Mouse (Mus musculus): ENCODE measurements at regions not wholly inside any gene's neighbourhood (a gene's known extent, or its start where the extent isn't known, plus 50 kb on each side); places are given as distances from the start of the nearest gene placed in this dataset.

- TF ChIP-seq GATA1 (IDR thresholded peaks at IDR 0.05; ENCODE audit: borderline replicate concordance, low read length) = no peak
- TF ChIP-seq FLI1 (IDR thresholded peaks at IDR 0.05; ENCODE audit: low read length) = no peak
These were observed 133.7 kb downstream of the Gm9195 start for GRCm38 (mm10) chr14:72357915-72358314.

Measured in megakaryocyte, embryonic 14.5 days (primary cell).